Mouse (Mus musculus): ENCODE results near the gene Syt12. TPM values are rescaled to one million over a fixed set of nuclear protein-coding genes. Genes with fewer than 3 reads are reported as not detected.
A peak's percentile ranks its signal among the peaks of the same experiment; 100 is the strongest.

Gene Syt12
- polyA plus RNA-seq, 1 experiment from 2014 or later = 2.8 TPM

DNA sequence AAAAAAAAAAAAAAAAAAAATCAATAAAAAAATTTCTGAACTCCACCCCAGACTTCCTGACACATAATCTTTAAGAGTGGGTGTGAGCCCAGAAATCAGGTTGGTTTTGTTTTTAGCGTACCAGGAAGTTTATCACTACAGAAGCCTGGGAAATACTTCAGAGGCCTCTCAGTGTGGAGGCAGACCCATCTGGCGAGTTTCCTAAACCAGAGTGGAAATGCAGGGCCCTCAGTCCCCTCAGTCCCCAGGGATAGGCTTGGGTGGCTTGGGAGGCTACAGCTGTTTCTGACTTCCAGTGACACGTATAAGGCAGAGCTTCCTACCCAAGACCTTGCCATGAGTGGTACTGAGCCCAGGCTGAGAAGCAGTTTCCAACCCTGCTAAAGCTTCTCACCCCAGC, 30.5 kb upstream of the Syt12 start:
- Histone ChIP-seq H3K9ac (replicated peaks; ENCODE audit: low read length) (no peak overlapping the region), H3K36me3 (ENCODE audit: insufficient read depth, low read length) (no peaks in the 10 kb centered on the region), H3K9me3 (ENCODE audit: low read length) (no peaks in the 10 kb centered on the region), H3K27ac (ENCODE audit: low read length) (no peak overlapping the region), H3K4me1 (ENCODE audit: insufficient read depth, low read length) (peaks cover 11% of the 10 kb centered on the region), H3K4me3 (ENCODE audit: low read length) (no peak overlapping the region), H3K27me3 (ENCODE audit: insufficient read depth, low read length) (no peaks in the 10 kb centered on the region), H3K4me2 (replicated peaks; ENCODE audit: low read depth, low read length) (no peak overlapping the region)
- 79% methylated on average over 3 of the region's 3 CpGs for WGBS
- no peak for ATAC-seq (ENCODE audit: low FRiP score, low TSS enrichment)

DNA sequence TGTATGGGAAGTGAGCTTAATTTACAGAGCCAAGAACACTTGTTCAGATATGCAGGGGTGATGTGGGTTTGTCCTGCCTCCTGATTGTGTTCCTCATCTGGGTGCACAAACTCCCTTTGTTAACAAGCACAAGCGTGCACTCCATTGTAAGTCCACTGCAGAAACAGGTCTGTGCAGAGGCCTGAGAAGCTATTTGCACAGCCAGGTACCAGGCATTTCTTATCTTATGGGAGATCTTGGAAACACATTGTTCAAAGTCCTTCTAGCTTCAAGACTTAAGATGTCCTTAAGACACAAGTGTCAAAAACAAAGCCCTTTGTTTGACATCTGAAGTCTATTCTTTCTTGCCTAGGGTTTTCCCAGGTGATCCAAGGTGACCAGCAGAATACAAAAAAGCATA, 27.6 kb upstream of the Syt12 start:
- Histone ChIP-seq H3K4me2 (replicated peaks; ENCODE audit: low read depth, low read length) (no peak overlapping the region), H3K4me1 (ENCODE audit: insufficient read depth, low read length) (peaks cover 5% of the 10 kb centered on the region; the same call in 1 of the 2 replicates), H3K27ac (ENCODE audit: low read length) (no peak overlapping the region), H3K9ac (replicated peaks; ENCODE audit: low read length) (no peak overlapping the region), H3K9me3 (ENCODE audit: low read length) (no peaks in the 10 kb centered on the region), H3K27me3 (ENCODE audit: insufficient read depth, low read length) (no peaks in the 10 kb centered on the region), H3K36me3 (ENCODE audit: insufficient read depth, low read length) (no peaks in the 10 kb centered on the region), H3K4me3 (ENCODE audit: low read length) (no peak overlapping the region)
- WGBS = 91% methylated on average over 1 of the region's 1 CpGs
- no peak for ATAC-seq (ENCODE audit: low FRiP score, low TSS enrichment)

DNA sequence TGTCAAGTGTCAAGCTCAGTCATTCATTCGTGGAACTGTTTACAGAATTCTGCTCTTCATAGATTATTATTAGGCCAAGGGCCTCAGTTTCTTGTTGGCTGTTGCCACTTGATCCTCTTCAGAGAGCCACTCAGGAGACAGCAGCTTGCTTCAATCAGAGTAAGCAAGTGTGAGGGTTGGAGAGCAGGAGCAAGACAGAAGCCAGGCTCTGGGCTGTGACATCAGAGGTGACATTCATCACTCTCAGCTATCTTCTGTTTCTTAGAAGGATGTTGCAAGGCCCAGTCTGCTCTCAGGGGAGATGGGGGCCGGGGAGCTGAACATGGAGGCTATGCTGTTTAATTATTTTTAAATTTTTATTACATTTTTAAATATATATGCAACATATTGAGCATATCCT, 25.5 kb upstream of the Syt12 start:
- Histone ChIP-seq H3K9ac (replicated peaks; ENCODE audit: low read length) (no peak overlapping the region), H3K4me3 (ENCODE audit: low read length) (no peak overlapping the region), H3K36me3 (ENCODE audit: insufficient read depth, low read length) (no peaks in the 10 kb centered on the region), H3K27me3 (ENCODE audit: insufficient read depth, low read length) (no peaks in the 10 kb centered on the region), H3K9me3 (ENCODE audit: low read length) (no peaks in the 10 kb centered on the region), H3K4me2 (replicated peaks; ENCODE audit: low read depth, low read length) (no peak overlapping the region), H3K27ac (ENCODE audit: low read length) (no peak overlapping the region), H3K4me1 (ENCODE audit: insufficient read depth, low read length) (peaks cover 4% of the 10 kb centered on the region; the same call in 1 of the 2 replicates)
- WGBS = 70% methylated on average over 2 of the region's 2 CpGs
- no peak for ATAC-seq (ENCODE audit: low FRiP score, low TSS enrichment)

DNA sequence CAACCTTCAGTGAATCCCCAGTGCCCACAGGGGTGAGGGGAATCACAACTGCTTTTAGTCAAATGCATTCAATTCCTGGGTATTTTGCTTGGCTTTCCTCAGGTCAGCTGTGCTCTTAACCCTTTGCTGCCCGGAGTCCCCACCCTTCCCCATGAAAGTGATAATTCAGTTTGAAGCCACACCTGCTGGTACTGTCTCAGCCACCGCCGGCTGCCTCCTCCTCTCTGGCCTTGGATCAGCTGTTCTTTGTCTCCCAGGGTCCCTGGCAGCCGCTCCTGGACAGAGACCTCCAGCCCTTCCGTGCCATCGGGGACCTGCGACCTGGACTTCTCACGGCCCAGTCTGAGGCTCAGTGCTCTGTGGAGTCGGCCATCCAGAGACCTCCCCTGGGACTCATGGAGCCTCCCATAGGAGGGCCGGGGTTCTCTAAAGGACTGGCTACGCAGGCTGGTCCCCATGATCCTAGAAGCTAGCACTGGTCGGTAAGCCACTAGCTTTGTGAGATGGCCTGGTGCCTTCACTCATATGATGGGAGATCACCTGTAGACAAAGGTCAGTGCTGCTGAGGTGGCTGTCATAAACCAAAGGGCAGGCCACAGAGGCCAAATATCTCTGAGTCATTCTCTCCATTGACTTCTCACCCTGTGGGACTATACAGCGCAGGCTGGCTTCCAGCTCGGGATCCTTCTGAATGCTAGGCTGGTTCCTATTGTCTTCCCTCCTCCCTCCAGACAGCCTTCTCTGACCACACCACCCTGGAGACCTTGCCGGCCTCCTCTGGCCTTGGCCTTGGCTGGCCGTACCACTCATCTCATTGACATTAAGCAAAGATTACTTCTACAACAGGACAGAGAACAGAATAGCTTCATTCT, 21.1 kb upstream of the Syt12 start, which contains the start of gene 2010003K11Rik:
Gene 2010003K11Rik (minus strand): TSS at position 522 of the 872 bp plus-strand sequence.
- Histone ChIP-seq H3K27me3 (ENCODE audit: insufficient read depth, low read length) (no peaks in the 10 kb centered on the region), H3K4me3 (ENCODE audit: low read length) (no peak within 1 kb of the TSS), H3K4me1 (ENCODE audit: insufficient read depth, low read length) (peaks cover 4% of the 10 kb centered on the region; the same call in 1 of the 2 replicates), H3K9me3 (ENCODE audit: low read length) (no peaks in the 10 kb centered on the region), H3K36me3 (ENCODE audit: insufficient read depth, low read length) (no peaks in the 10 kb centered on the region), H3K4me2 (replicated peaks; ENCODE audit: low read depth, low read length) (no peak within 1 kb of the TSS), H3K27ac (ENCODE audit: low read length) (no peak within 1 kb of the TSS), H3K9ac (replicated peaks; ENCODE audit: low read length) (no peak within 1 kb of the TSS)
- WGBS = 64% methylated on average over 16 of the region's 16 CpGs
- ATAC-seq (ENCODE audit: low FRiP score, low TSS enrichment) = no peak; the same call in 1 of the 2 replicates

DNA sequence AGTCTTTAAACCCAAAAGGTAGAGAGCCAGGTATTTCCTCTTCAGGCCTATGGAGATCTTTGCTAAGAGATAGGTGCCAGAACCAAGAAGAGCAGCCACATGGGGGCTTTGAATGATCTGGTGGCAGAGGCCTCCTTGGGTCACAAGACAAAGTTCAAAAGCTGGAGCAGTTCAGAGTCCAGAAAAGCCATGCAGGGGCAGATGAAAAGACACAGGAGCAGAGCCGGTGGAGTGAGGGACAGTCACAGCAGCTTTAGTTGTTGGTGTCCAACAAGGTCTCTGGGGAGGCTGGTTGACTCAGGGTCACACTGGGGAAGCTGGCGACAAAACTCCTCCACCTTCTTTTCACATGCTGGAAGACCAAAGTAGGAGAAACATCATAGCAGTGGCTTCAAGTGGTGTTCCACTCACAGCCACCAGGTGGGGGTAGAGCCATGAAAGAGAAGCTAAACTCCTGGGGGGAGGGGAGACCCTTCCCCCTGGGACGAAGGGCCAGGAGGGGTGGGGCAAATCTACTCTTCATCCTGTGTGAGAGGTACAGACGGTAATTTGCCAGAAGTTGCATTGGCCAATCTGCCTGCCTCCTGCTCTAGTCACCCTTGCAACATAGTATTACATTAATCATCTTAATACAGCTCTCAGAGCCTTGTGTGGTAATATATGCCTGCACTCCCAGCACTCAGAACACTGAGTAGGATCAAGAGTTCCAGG, 20.2 kb upstream of the Syt12 start:
- WGBS = 6% methylated on average over 4 of the region's 4 CpGs

DNA sequence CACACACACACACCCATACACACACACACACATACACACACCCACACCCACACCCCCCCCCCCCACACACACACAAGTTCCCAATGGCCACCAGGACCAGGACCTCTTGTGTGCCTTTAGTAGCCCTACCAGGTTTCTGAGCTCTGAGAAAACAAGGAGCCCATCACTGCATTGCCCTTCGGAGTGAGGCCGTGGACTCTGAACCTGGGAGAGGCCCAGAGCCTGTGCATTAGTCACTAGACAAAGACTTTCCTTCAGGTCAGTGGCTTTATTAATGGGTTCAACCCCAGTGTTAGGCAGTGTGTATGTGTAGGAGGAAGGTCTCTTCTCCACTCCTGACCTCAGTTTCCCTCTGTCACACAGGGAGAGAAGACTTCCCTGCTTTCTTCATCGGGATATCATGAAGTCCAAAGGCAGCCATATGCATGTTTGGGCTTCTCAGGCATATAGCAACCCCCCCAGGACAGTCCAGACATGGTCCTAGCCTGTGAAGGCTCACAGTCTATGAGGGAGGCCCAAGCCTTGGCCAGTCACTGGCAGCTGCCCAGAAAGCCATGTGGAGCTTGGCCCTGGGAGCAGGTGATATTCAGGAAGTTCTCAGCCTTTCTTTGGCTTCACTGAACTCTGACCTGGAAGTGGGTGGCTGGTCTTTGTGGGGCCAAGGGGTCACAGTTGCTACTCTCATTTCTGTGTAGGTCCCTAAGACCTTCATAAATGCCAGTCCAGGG, 19.5 kb upstream of the Syt12 start:
- no peak overlapping the region for H3K4me2 ChIP-seq (replicated peaks; ENCODE audit: low read depth, low read length)
- no peak for ATAC-seq (ENCODE audit: low FRiP score, low TSS enrichment)
- WGBS = 89% methylated on average over 3 of the region's 3 CpGs

More for the DNA sequence above, 20.2 kb upstream of the Syt12 start:
- no peaks in the 10 kb centered on the region for H3K9me3 ChIP-seq (ENCODE audit: low read length)
- peaks cover 4% of the 10 kb centered on the region; the same call in 1 of the 2 replicates for H3K4me1 ChIP-seq (ENCODE audit: insufficient read depth, low read length)
- H3K4me3 ChIP-seq (ENCODE audit: low read length) = no peak overlapping the region
- H3K27ac ChIP-seq (ENCODE audit: low read length) = no peak overlapping the region
- H3K27me3 ChIP-seq (ENCODE audit: insufficient read depth, low read length) = no peaks in the 10 kb centered on the region
- H3K36me3 ChIP-seq (ENCODE audit: insufficient read depth, low read length) = no peaks in the 10 kb centered on the region
- ATAC-seq (ENCODE audit: low FRiP score, low TSS enrichment) = peak; percentile 69
- H3K4me2 ChIP-seq (replicated peaks; ENCODE audit: low read depth, low read length) = no peak overlapping the region
- H3K9ac ChIP-seq (replicated peaks; ENCODE audit: low read length) = no peak overlapping the region; the same call in 1 of the 2 replicates

DNA sequence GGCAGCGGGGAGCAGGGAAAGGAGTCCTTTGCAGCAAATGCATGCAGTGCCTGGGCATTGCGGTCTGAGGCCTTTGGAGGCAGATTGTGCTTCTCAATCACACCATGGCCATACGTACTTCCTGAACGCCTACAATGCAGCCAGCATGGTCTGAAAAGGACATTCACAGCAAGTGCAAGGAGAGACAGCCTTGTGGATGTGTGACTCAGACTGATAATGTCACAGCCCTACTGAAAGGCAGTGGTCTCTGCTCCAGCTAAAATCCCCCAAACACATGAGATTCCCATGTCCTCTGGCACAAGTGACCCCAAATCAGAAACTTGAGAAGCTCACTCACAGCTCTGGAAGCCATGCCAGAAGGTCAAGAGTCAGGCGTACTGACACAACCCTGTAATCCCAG, 18.6 kb upstream of the Syt12 start:
- H3K4me3 ChIP-seq (ENCODE audit: low read length) = no peak overlapping the region
- ATAC-seq (ENCODE audit: low FRiP score, low TSS enrichment) = no peak
- H3K27ac ChIP-seq (ENCODE audit: low read length) = no peak overlapping the region
- no peak overlapping the region for H3K4me2 ChIP-seq (replicated peaks; ENCODE audit: low read depth, low read length)
- peaks cover 4% of the 10 kb centered on the region; the same call in 1 of the 2 replicates for H3K4me1 ChIP-seq (ENCODE audit: insufficient read depth, low read length)
- no peaks in the 10 kb centered on the region for H3K9me3 ChIP-seq (ENCODE audit: low read length)
- 81% methylated on average over 5 of the region's 5 CpGs for WGBS
- no peak overlapping the region for H3K9ac ChIP-seq (replicated peaks; ENCODE audit: low read length)
- H3K36me3 ChIP-seq (ENCODE audit: insufficient read depth, low read length) = no peaks in the 10 kb centered on the region
- no peaks in the 10 kb centered on the region for H3K27me3 ChIP-seq (ENCODE audit: insufficient read depth, low read length)

More for the DNA sequence above, 19.5 kb upstream of the Syt12 start:
- Histone ChIP-seq H3K4me1 (ENCODE audit: insufficient read depth, low read length) (peaks cover 4% of the 10 kb centered on the region; the same call in 1 of the 2 replicates), H3K9ac (replicated peaks; ENCODE audit: low read length) (no peak overlapping the region; the same call in 1 of the 2 replicates), H3K36me3 (ENCODE audit: insufficient read depth, low read length) (no peaks in the 10 kb centered on the region), H3K27ac (ENCODE audit: low read length) (no peak overlapping the region), H3K4me3 (ENCODE audit: low read length) (no peak overlapping the region), H3K9me3 (ENCODE audit: low read length) (no peaks in the 10 kb centered on the region), H3K27me3 (ENCODE audit: insufficient read depth, low read length) (no peaks in the 10 kb centered on the region)

DNA sequence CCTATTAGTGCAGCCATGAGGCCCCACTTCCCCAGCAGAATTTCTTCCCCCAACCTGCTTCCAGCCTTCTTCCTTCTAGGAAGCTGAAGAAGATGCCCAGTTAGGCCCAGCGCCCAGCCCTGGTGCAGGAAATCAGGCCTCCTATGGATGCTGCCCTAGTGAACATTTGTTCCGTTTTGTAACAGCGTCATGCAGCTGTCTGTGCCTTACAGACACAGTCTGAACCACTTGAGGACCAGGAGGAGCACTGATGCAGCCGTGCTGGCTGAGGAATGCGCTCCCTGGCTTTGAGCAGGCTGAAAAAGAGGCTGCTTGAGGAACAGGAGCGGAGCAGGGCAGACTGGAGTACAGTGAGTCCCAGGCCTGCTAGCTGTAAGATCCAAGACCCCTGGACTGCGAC, 17.5 kb upstream of the Syt12 start:
- no peak overlapping the region for H3K4me2 ChIP-seq (replicated peaks; ENCODE audit: low read depth, low read length)
- H3K27me3 ChIP-seq (ENCODE audit: insufficient read depth, low read length) = no peaks in the 10 kb centered on the region
- H3K4me1 ChIP-seq (ENCODE audit: insufficient read depth, low read length) = peaks cover 4% of the 10 kb centered on the region; the same call in 1 of the 2 replicates
- no peak overlapping the region for H3K27ac ChIP-seq (ENCODE audit: low read length)
- 67% methylated on average over 7 of the region's 7 CpGs for WGBS
- H3K4me3 ChIP-seq (ENCODE audit: low read length) = no peak overlapping the region
- no peaks in the 10 kb centered on the region for H3K36me3 ChIP-seq (ENCODE audit: insufficient read depth, low read length)
- H3K9ac ChIP-seq (replicated peaks; ENCODE audit: low read length) = no peak overlapping the region
- H3K9me3 ChIP-seq (ENCODE audit: low read length) = no peaks in the 10 kb centered on the region
- ATAC-seq (ENCODE audit: low FRiP score, low TSS enrichment) = no peak

DNA sequence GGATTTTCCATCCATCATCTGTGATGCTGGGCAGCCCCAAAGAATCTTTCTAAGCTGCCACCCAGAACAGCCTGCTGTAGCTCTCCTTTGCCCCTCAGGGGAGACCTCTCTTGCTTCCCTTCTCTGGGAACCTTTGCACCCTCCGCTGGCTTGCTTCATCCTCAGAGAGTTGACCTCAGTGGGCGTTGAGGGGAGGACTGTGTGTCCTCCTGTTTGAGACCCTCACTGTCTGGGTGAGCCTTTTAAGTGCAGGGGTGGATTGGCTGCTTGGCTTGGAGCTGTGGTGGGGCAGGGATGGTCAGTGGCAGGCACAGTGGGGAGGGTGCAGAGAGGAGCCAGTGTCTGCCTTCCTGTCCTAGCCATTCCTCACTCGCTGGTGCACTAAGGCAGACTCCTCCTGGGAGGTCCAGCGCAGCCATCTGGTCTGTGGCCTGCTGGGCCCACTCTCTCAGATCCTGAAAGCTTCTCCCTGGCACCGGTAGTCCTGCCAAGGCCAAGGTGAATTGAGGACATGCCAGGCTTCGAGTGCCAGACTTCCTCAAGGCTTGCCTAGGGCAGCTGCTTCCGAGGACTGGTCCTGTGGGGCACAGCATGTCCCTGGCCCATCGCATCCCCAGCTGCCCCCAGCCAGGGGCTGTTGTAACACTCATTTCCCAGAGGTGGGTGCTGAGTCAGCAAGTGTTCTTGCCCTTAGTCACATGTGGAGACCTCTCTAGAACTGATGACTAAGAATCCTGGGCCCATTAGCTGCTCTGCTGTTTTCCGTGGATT, 15.5 kb upstream of the Syt12 start:
- no peaks in the 10 kb centered on the region for H3K9me3 ChIP-seq (ENCODE audit: low read length)
- no peak overlapping the region for H3K9ac ChIP-seq (replicated peaks; ENCODE audit: low read length)
- WGBS = 60% methylated on average over 9 of the region's 9 CpGs
- no peak overlapping the region for H3K27ac ChIP-seq (ENCODE audit: low read length)
- H3K4me2 ChIP-seq (replicated peaks; ENCODE audit: low read depth, low read length) = no peak overlapping the region
- H3K36me3 ChIP-seq (ENCODE audit: insufficient read depth, low read length) = no peaks in the 10 kb centered on the region
- no peak overlapping the region for H3K4me3 ChIP-seq (ENCODE audit: low read length)
- H3K4me1 ChIP-seq (ENCODE audit: insufficient read depth, low read length) = peaks cover under 1% of the 10 kb centered on the region; the same call in 1 of the 2 replicates
- no peaks in the 10 kb centered on the region for H3K27me3 ChIP-seq (ENCODE audit: insufficient read depth, low read length)
- ATAC-seq (ENCODE audit: low FRiP score, low TSS enrichment) = no peak
